Mouse (Mus musculus) CD4-positive, CD25-positive, alpha-beta regulatory T cell, adult 4 months (primary cell): ENCODE measurements around the gene Spindoc. TPM values are rescaled to one million over a fixed set of nuclear protein-coding genes. Genes with fewer than 3 reads are reported as not detected.

Experiments
- ATAC-seq: one replicate; pipeline ENCODE4 v1.8.0; 2017
- polyA plus RNA-seq, 2 experiments: library from polyadenylated mRNA; unstranded; fragments of 100-300 nt; shearing (Covaris generic); gene quantifications; one replicate each; pipeline ENCODE4 v1.2.1; 2017

The Spindoc gene
- polyA plus RNA-seq, 2 experiments from 2014 or later = 3.5 to 4.1 TPM

- no peak for ATAC-seq
Measured at GRCm38 (mm10) chr19:7334049-7334448, 48.7 kb downstream of the Spindoc start.

DNA sequence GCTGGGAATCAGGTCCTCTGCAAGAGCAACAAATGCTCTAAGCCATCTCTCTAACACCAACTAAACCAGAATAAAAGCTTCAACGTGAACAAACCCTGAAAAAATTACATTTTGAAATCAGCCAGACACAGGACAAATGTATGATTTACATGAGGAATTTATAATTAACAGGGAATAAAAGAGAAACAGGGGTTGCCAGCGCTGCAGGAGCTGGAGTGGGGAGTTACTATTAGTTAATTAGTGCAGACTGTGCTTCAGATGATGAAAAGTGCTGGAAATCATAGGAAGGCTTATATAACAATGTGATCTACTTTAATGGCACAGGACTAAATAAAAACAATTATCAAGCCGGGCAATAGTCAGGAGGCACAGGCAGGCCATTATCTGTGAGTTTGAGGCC lies 61.4 kb downstream of the Spindoc start:
- ATAC-seq = no peak

- ATAC-seq = no peak
Measured at GRCm38 (mm10) chr19:7320181-7320580, 62.6 kb downstream of the Spindoc start.

DNA sequence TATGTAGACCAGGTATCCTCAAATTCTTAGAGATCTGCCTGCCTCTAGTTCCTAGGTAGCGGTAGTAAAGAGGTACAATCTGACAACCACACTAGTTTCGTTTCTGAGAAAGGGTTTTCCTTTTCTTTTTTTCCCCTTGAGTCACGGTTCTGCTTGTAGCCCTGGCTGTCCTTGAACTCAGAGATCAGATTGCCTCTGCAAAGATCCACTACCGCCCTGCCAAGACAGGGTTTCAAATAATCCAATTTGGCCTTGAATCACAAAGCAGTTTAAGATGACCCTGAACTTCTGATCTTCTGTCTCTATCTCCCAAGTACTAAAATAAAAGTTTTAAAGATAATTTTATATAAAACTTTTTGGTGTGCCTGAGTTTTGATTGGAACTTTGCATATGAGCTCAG lies 65.1 kb downstream of the Spindoc start:
- no peak for ATAC-seq

DNA sequence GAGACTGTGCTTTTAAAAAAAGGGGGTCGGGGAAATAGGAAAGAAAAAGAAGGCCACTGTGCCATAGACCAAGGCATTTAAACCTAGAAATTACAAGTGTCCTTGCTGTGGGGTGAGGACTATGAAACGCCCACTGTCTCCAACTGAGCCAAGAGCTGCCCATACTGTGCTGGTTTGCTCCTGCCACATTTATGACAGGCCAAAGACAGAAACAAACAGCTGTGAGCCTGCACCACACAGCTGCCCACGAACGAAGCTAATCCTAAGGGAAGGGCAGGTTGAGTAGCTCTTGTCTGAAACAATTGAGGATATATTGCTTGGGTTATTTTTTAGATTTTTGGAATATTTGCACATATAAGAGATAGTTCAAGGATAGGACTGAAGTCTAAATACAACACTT lies 66.0 kb downstream of the Spindoc start:
- ATAC-seq = no peak

DNA sequence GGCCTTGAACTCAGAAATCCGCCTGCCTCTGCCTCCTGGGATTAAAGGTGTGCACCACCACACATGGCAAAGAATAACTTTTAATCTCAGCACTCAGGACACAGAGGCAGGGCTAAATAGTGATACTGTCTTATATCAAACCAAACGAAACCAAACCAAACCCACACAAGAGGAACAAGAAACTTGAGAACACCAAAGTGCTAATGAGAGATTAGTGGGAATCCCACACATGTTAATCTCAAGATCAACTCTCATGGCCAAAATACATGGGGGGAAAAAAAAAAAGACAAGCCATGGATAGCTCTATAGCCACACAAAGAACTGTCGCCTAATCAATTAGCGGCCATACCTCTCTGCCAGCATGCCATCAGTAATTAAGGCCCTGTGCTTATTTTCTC lies 67.2 kb downstream of the Spindoc start:
- ATAC-seq = no peak

- no peak for ATAC-seq
Measured at GRCm38 (mm10) chr19:7314976-7315586, 67.7 kb downstream of the Spindoc start.

DNA sequence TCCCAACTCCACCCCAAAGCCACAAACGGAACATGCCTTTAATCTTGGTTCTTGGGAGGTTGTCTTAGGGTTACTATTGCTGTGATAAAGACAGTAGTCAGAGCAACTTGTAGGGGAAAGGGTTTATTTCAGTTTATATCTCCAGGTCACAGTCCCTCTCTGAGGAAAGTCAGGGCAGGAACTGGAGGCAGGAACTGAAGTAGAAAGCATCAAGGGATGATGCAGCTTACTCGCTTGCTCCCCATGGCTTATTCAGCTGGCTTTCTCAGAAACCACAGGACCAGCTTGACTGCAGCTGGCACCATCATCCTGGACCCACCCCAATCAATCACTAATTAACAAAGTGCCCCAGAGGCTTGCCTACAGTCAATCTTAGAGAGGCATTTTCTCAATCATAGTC lies 69.1 kb downstream of the Spindoc start:
- ATAC-seq = no peak

GRCm38 (mm10) chr19:7311306-7311705 lies 71.5 kb downstream of the Spindoc start:
- no peak for ATAC-seq

- no peak for ATAC-seq
Measured at GRCm38 (mm10) chr19:7310704-7311103, 72.1 kb downstream of the Spindoc start.

DNA sequence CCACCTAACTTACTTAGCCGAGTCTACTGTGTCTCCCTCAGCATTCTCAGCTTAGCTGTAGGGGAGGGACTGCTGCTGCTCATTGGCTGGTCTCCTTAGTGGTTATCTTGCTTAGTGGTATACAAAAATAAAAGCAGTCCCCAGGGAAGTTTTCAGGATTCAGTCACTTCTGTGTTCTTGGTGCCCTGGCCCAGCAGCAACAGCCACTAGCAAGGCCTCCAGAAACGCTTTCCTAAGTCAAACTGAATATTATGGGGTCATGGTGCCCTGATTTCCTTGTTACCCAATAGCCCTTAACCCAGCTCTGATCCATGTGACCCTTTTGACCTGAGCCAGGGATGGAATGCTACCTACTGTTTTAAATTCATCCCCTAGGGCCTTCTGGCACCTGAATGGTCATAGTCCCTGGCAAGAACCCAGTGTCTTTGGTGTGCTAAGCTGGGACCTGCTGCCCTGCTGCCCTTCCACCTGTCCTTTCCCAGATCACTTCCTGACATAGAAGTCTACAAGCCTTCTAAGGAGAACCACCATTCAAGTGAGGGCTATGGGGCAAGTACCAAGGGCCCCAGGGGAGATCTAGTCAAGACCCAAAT lies 73.0 kb downstream of the Spindoc start:
- no peak for ATAC-seq

DNA sequence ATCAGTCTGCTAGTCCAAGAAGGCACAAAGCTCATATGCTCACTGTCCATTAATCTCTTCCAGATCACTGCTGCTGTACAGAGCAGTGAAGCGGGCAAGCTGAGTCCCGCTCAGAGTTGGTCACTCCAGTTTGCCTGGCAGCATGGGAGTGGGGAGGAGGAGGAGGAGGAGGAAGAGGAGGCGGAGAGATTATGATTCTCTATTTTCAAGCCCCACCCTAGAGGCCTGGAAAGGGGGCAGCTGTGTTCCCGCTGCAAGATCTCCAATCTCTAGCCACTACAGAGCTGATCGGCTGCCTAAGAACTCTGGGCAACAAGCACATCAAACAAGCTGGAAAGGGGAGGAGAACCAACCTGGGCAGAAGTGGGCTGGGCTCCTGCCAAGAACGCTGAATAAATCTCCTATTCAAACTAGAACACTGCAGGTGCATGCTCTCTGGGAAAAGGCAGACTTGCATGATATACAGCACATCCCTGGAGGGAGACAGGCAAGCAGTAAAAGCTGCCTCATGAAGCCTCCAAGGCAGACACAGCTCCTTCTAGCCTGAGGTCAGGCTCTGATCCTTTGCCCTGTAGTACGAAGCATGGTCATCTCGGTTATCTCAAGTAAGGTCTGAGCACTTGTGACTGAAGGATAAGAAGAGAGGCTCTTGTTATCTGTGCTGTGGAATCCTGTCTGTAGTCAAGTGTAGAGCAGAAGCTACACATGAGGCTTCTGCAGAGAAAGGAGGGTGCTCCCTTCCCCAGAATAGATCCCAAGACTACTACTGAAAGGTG lies 74.6 kb downstream of the Spindoc start:
- no peak for ATAC-seq

GRCm38 (mm10) chr19:7306968-7307367 lies 75.8 kb downstream of the Spindoc start:
- ATAC-seq = no peak

DNA sequence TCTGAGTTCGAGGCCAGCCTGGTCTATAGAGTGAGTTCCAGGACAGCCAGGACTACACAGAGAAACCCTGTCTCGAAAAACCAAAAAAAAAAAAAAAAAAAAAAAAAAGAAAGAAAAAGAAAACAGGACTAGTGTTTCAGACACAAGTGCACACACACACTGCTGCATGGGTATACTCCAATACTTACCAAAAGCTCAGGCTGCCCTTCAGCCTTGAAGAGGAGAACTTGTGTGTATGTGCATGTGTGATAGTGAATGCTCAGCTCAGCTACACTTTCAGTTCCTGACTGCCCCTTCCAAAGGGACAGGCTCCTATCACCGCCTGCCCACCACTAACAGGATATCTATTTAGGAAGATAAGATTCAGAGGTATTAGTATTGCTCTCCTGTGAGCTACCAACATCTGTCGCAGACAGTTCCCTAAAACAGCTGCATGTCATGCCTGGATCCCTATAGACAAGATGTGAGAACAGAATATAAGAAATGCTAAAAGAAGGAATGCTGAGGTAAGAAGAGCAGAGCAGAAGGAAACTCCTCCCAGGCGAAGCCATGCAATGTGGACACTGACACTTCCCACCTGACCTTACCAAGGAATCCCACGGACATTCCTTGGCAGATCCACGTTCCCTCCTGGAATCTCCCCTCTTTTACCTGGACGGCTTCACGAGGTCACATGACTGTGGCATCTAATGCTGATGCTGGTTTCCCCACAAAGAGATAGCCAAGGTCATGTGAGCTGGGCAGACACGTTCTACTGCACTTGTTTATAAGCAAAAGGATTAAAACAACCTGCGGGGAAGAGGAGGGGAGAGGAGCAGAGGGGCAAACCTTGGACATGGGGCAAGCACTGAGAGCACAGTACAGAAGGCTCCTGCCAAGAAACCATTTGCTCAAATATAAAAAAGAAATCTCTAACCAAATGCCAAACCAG lies 77.1 kb downstream of the Spindoc start:
- no peak for ATAC-seq

- ATAC-seq = no peak
Measured at GRCm38 (mm10) chr19:7304801-7305200, 78.0 kb downstream of the Spindoc start.

Other genes starting within 250 kb of the Spindoc start
- gene Otub1, start 176.7 kb downstream of the Spindoc start, polyA plus RNA-seq = 100 to 1,000 TPM; 157 to 198 TPM
- 100 to 1,000 TPM; 223 to 296 TPM for gene Cox8a, start 165.4 kb downstream of the Spindoc start, polyA plus RNA-seq
- 10 to 100 TPM; 21.9 to 26.8 TPM for gene Naa40, start 141.8 kb downstream of the Spindoc start, polyA plus RNA-seq
- gene Rcor2, start 115.7 kb downstream of the Spindoc start, polyA plus RNA-seq = under 1 TPM in 1 of 2 experiments, not detected in 1; 0.42 TPM
- gene Mark2, start 41.1 kb downstream of the Spindoc start, polyA plus RNA-seq = 10 to 100 TPM; 53.0 to 75.8 TPM
- gene 2700081O15Rik, start 34.6 kb upstream of the Spindoc start, polyA plus RNA-seq = under 1 TPM in 1 of 2 experiments, not detected in 1; 0.12 TPM
- gene Rtn3, start 100.3 kb upstream of the Spindoc start, polyA plus RNA-seq = 10 to 100 TPM; 26.8 to 33.7 TPM
- 10 to 100 TPM; 20.8 to 22.4 TPM for gene Atl3, start 111.0 kb upstream of the Spindoc start, polyA plus RNA-seq
- 10 to 100 TPM; 77.8 to 93.3 TPM for gene Pla2g16, start 174.5 kb upstream of the Spindoc start, polyA plus RNA-seq
- not detected for gene Lgals12, start 224.2 kb upstream of the Spindoc start, polyA plus RNA-seq
- gene Hrasls5, start 229.5 kb upstream of the Spindoc start, polyA plus RNA-seq = not detected